Mouse (Mus musculus): ENCODE results near the gene Garnl3.

Gene Garnl3

DNA sequence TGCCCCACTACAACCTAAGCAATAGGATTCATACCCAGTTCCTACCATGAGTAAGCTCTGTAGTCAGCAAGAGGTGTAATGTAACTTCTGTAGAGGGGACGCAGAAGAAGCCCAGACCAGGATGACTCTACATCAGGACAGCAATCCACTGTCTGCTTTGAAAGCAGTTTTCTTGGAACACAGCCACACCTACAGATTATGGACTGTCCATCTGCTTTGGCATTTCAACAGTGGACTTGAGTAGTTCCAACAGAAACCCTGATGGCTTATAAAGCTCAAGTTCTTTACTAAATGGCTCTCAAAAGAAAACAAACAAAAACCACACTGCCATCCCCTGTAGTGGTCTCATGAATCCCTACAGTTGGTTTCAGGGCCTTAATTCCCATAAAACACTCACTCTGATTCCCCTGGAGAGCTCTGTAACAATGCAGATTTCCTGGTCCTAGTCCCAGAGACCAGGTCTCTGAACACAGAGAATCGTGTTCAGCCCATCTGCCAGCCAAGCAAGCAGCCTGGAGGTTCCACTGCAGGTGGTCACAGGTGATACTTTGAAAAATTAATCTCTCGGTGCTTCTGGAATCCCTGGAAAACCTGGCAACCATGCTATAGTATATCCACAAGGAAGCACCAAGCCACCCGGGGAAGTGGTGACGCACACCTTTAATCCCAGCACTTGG lies 42.0 kb downstream of the Garnl3 start:
- no peak for DNase-seq (ENCODE audit: low spot score in 2 of 2)

GRCm38 (mm10) chr2:33086671-33087363 lies 44.6 kb downstream of the Garnl3 start:
- DNase-seq (ENCODE audit: low spot score in 2 of 2): no peak

DNA sequence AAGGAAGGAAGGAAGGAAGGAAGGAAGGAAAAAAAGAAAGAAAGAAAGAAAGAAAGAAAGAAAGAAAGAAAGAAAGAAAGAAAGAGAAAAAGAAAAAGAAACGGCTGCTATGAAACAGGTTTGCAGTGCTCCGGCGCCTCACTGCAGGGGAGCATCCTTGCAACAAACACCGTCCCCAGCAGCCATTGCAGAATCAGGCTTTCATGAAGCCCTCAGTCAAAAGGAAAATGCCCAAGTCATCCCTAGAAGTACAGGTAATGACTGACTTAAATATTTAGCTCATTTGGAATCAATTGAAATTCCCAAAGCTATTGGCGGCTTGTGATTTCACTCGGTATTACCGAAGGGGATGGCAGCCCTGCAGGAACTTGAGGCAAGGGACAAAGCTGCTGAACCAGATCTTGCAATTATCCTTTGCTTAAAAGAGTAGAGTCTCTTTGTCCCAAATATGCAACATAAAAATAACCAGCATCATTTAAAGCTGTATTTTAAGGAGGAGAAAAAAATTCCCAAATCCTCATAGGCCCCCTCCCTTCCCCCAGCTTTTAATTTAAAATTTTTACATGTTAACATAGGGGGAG lies 45.3 kb downstream of the Garnl3 start:
- no peak for DNase-seq (ENCODE audit: low spot score in 2 of 2)

DNA sequence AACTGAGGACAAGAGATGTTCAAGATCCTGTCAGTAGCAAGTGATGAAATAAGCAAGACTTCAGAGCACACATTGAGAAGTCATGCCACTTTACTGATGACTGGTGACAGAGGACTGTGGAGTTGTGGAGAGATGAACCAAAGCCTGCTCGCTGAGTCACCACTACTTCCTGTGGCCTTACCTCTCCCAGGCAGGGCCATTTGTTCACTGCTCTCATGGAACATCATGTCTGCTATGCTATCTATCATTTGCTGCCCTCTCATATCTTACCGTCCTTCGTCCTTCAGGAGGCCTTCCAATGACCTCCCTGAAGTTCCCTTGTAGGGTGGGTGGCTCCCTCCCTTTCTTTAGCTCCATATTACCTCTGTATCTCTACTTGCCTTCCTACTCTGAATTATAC lies 47.2 kb downstream of the Garnl3 start:
- DNase-seq (ENCODE audit: low spot score in 2 of 2): no peak

DNA sequence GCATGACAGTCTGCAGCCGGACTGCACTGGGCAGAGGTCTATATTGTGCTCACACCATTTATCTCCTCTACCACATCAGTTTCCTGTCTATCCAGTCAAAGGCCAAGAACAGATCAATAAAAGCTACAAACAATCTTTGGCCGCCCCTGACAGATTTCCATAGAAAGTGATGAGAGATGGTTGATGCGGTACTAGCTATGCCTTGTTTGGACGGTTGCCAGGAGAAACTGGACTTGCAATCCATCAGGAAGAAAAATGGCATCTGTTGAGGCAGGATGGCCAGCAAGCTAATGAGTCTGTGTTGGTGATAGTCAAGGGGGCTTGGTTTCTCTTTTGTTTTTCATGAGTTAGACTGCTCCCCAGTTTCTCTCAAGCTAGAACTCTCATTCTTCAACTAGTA lies 51.3 kb downstream of the Garnl3 start:
- DNase-seq (ENCODE audit: low spot score in 2 of 2): no peak

DNA sequence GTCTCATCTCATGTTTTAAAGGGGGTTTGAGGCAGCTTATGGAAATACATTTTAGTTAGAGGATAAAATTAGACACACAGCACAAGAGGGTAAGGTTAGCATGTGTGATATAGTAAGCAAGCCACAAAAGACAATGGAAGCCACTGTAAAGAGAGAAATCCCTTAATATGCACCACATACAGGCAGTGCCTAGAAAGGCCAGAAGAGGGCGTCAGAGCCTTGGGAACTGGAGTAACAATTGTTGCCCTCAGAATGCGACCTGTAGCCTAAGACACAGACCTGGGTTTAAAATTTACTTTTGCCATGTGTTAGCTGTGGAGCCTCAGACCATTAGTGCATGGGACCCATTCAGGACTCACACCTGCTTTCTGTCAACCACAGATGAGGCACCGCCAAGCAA lies 54.2 kb downstream of the Garnl3 start:
- DNase-seq (ENCODE audit: low spot score in 2 of 2): no peak

DNA sequence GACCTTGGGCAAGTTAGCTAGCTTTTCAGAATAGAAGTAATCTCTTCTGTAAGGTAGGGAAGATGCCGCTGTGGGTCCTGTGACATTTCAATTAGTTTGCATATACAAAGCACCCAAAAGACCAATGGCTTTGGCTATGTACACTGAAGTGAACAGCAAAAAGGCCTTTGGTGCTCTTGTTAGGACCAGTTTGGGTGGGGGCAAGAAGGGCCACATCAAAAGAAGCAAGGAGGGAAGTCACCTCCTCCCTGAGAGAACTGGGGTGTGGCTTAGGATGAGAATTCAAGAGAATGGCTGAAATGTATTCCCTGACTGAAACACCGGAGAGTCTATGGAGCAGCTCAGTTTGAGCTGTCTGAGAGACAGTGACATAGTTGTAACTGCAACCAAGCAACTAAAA lies 56.5 kb downstream of the Garnl3 start:
- DNase-seq (ENCODE audit: low spot score in 2 of 2): no peak

- DNase-seq (ENCODE audit: low spot score in 2 of 2): no peak
Measured at GRCm38 (mm10) chr2:33074188-33074587, 57.3 kb downstream of the Garnl3 start.

- no peak for DNase-seq (ENCODE audit: low spot score in 2 of 2)
Measured at GRCm38 (mm10) chr2:33072333-33072732, 59.1 kb downstream of the Garnl3 start.

DNA sequence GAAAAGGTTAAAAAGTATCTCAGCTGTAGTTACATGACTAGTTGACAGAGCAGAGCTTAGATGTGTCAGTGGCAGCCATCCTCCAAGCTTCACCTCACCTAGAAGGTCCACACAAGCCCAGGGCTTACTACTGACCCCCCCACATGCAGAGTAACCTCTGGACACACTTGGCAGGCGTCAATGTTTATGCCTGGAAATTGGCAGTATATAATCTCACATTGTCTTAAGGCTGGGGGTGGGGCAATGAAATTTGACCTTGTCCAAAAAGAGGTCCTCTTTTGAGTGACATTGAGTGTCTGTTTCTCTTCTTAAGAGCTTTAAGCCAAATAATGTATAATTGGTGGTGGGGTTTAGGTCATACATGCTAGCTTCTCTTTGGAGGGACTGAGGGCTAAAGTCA lies 65.8 kb downstream of the Garnl3 start:
- DNase-seq (ENCODE audit: low spot score in 2 of 2): no peak

GRCm38 (mm10) chr2:33062744-33063143 lies 68.7 kb downstream of the Garnl3 start:
- DNase-seq (ENCODE audit: low spot score in 2 of 2): no peak

DNA sequence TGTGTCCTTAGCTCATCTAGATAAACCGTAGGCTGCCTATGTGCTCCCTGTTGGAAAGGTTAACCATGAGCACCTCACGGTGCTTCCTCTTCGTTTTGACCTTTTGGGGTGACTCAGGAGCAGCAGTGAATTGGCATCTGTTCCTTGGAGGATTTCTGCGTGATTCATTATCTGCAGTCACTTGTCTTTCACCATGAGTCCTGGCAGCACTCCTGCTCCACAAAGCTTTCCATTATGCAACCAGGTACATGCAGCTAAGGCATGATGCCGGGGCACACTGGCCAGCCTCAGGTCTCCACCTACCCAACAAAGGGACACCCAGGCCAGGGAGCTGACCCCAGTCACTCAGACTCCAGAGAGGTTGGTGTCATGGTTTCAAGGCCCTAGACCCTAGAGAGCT lies 72.5 kb downstream of the Garnl3 start:
- no peak for DNase-seq (ENCODE audit: low spot score in 2 of 2)

GRCm38 (mm10) chr2:33057514-33057913 lies 73.9 kb downstream of the Garnl3 start:
- no peak for DNase-seq (ENCODE audit: low spot score in 2 of 2)

DNA sequence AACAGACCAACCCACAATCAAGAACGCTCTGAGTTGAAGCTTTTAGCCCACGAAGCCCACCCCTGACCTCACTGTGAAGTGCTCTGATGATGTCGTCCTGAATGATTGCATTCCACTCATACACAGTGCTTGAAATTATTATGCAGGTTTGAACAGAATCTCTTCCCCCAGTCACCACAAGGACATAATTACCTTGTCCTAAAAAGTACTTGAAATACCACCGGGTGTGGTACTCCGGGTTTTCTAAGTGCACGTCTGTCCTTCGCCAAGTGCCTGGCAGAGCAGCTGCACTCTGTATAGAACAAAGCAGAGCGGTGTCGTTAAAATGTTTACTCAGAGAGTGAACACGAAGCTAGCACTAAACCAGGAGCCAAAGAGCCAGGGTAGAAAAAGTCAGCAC lies 77.5 kb downstream of the Garnl3 start:
- DNase-seq (ENCODE audit: low spot score in 2 of 2): no peak

DNA sequence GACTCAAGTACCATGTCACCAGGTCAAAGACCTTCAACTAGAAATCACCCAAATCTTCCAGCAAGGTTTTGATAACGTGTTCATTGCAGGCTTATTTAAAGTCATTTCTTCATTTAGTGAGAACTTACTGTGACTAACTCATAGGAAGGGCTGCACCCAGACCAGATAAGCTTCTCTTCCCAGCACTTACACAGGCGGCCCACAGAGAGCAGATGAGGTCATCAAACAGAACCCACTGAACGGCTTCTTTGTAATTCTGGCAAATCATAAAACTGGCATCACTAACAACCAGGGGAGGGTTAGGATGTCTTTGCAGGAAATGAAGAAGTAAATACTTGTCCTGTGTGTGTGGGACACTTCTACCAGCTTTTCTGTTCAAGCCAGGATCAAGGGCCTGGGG lies 84.1 kb downstream of the Garnl3 start:
- DNase-seq (ENCODE audit: low spot score in 2 of 2): no peak

DNA sequence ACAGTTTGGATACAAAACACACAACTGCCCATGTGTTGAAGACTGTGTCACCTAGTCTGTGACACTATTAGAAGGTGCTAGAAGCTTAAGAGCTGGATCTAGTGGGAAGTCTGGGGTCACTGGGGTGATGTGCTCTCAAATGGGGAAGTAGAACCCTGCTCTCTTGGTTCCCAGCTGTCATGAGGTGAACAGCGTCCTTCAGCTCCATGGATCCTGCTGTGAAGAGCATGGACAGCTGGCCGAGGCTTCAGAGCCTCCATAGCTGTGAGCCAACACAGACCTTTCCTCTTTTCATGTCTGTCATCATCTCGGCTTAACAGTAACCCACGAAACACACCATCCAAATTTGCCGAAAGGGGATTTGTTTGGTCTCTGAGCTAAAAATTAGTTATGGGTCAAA lies 84.5 kb downstream of the Garnl3 start:
- DNase-seq (ENCODE audit: low spot score in 2 of 2): no peak

DNA sequence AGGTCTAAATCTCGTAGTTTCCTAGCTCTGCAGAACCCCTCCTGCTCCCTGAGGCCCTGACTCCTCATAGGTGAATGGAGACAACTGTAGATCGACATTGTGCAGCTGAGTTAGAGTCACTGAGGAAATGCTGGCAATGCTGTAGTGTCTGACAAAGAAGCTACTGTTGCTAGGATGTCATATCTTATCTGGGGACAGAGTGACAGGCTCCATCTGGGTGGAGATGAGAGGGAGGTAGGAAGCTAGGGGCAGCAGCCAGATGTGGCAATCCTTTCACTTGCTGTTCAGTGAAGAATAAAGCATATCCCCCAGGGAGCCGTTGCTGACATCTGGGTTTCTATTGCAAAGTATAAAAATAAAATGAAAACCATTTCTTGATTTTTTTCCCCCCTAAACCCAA lies 85.6 kb downstream of the Garnl3 start:
- DNase-seq (ENCODE audit: low spot score in 2 of 2): no peak

GRCm38 (mm10) chr2:33042781-33043180 lies 88.7 kb downstream of the Garnl3 start:
- DNase-seq (ENCODE audit: low spot score in 2 of 2): no peak

- DNase-seq (ENCODE audit: low spot score in 2 of 2): no peak
Measured at GRCm38 (mm10) chr2:33041571-33041970, 89.9 kb downstream of the Garnl3 start.

DNA sequence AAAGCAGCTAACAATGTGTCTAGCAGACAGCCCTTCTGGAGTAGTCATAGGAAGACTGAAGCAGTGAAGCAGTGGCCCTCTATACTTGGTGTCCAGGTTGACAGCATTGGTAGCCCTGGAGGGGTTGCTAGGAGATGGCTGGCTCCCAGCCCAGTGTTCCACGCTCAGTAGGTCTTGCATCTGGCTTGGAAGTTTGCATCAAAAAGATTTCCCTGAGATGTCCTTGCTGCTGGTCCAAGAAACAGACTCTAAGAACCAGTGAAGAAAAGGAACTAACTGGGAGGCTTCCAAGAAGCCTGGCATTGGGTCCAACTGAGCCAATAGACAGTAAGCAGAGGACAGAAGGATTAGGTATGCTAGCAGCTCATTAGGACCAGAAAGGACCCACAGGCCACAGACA lies 94.0 kb downstream of the Garnl3 start:
- no peak for DNase-seq (ENCODE audit: low spot score in 2 of 2)

DNA sequence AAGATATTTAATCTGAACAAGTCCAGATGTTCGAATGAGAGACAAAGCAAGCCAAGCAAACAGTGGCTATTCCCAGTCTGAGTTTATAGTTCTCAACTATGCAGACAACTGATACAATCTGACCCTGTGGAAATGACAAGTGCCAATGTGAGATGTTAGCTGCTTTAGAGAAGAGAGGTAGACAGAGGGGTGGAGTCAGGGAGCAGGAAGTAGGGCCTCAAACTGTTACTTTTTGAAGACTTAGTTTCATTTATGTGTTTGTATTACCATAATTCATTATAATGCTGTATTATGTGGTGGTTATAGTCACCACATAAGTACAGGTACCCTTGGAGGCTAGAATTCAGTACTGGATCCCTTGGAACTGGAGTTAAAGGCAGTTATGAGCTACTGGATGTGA lies 96.2 kb downstream of the Garnl3 start:
- DNase-seq (ENCODE audit: low spot score in 2 of 2): no peak

GRCm38 (mm10) chr2:33033281-33033680 lies 98.2 kb downstream of the Garnl3 start:
- no peak for DNase-seq (ENCODE audit: low spot score in 2 of 2)

GRCm38 (mm10) chr2:33032391-33033062 lies 98.9 kb downstream of the Garnl3 start:
- no peak for DNase-seq (ENCODE audit: low spot score in 2 of 2)
